Mouse (Mus musculus): Measurements from ENCODE around the gene Hoxb1. TPM values are rescaled to one million over a fixed set of nuclear protein-coding genes. Genes with fewer than 3 reads are reported as not detected.

Gene Hoxb1
- polyA plus RNA-seq (2015; fragmentation: Nextera tagmentation; extraction: Ambion mirVana) = 0.06 TPM in 1 of 2 replicates, not detected in the other

GRCm38 (mm10) chr11:96365441-96366091 is at the start of gene Hoxb1:
TSS of gene Hoxb1 (plus strand) at chr11:96365752.
- Histone ChIP-seq H3K4me1 (replicated peaks; ENCODE audit: control insufficient read depth, insufficient read depth) (0 out of 2 replicates have a peak, but pooled peaks cover 4% of the 10 kb centered on the region), H3K27me3 (ENCODE audit: control insufficient read depth, insufficient read depth, low read length) (peaks cover 5% of the 10 kb centered on the region; the same call in 1 of the 2 replicates), H3K4me3 (ENCODE audit: low read depth, low read length) (peak within 1 kb of the TSS; percentile 3; the same call in 1 of the 2 replicates), H3K27ac (replicated peaks) (no peak within 1 kb of the TSS), H3K4me2 (replicated peaks; ENCODE audit: low read depth) (peak within 1 kb of the TSS; percentile 29), H3K36me3 (ENCODE audit: control insufficient read depth, insufficient read depth, low read length) (no peaks in the 10 kb centered on the region), H3K9ac (ENCODE audit: low read length) (no peak within 1 kb of the TSS), H3K9me3 (ENCODE audit: control insufficient read depth, low read length) (no peaks in the 10 kb centered on the region)
- WGBS = 26% methylated on average over 25 of the region's 26 CpGs
- TF ChIP-seq EP300 (optimal IDR thresholded peaks at IDR 0.05) = no peak
- TF ChIP-seq CTCF (IDR thresholded peaks at IDR 0.05; ENCODE audit: low read depth) = no peak
- ATAC-seq (ENCODE audit: low FRiP score, low TSS enrichment) (no peak; the same call in 1 of the 2 replicates), DNase-seq (ENCODE audit: low spot score) (no peak)

DNA sequence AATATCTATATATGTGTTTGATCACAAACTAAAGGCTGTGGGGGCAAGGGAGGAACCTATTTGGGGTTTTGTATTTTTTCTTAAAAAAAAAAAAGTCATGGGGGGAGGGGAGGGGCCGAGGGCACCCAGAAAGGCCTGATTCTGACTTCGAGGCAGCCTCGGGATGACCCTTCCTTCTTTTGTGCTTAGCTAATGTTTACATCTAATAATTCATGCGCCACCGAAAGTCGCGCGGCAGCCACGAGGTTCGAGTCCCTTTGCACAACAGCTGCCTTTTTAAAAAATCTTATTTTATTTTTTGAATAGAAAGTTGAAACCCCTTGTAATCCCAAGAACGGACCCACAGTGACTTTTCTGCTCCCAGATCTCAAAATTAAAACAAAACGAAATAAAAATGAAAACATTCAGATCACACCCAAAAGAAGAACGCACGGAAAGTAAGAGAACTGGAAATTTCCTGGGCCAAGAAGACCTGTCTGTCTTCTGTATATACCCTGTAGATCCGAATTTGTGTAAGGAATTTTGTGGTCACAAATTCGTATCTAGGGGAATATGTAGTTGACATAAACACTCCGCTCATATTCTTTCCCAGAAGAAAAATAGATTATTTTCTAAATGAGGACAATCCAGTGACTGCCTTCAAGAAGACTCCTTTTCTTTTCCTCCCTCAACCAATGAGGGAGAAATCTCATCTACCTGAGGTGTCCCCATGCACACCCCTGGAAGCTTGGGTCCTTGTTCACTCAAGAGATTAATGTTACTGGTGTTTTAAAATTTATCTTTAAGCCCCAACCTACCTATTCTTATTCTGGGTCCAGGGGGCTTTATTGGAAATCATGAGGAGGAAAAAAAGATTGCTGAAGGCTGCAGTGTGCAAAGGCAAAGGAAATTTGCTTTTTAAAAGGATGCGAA is 48.6 kb upstream of the Hoxb1 start:
- H3K4me3 ChIP-seq (ENCODE audit: low read depth, low read length) = peak overlapping the region; percentile 61
- 17% methylated on average over 18 of the region's 18 CpGs for WGBS

GRCm38 (mm10) chr11:96317608-96318367 is 47.8 kb upstream of the Hoxb1 start, which contains the start of gene Hoxb4:
TSS of gene Hoxb4 (plus strand) at chr11:96318267.
- ATAC-seq (ENCODE audit: low FRiP score, low TSS enrichment) (0 out of 2 replicates have a peak, but pooled peaks have one; percentile 1), DNase-seq (ENCODE audit: low spot score) (no peak)
- Histone ChIP-seq H3K4me1 (replicated peaks; ENCODE audit: control insufficient read depth, insufficient read depth) (no peaks in the 10 kb centered on the region), H3K9me3 (ENCODE audit: control insufficient read depth, low read length) (no peaks in the 10 kb centered on the region), H3K9ac (ENCODE audit: low read length) (peak within 1 kb of the TSS; percentile 84), H3K27ac (replicated peaks) (peak within 1 kb of the TSS; percentile 97), H3K36me3 (ENCODE audit: control insufficient read depth, insufficient read depth, low read length) (no peaks in the 10 kb centered on the region), H3K4me2 (replicated peaks; ENCODE audit: low read depth) (peak within 1 kb of the TSS; percentile 73), H3K27me3 (ENCODE audit: control insufficient read depth, insufficient read depth, low read length) (peaks cover 4% of the 10 kb centered on the region; the same call in 1 of the 2 replicates), H3K4me3 (ENCODE audit: low read depth, low read length) (peak within 1 kb of the TSS; percentile 61)
- WGBS = 8% methylated on average over 28 of the region's 28 CpGs
- TF ChIP-seq EP300 (optimal IDR thresholded peaks at IDR 0.05) (no peak), CTCF (IDR thresholded peaks at IDR 0.05; ENCODE audit: low read depth) (no peak)

More for the DNA sequence above, 48.6 kb upstream of the Hoxb1 start:
- Histone ChIP-seq H3K9ac (ENCODE audit: low read length) (no peak overlapping the region; the same call in 1 of the 2 replicates), H3K27me3 (ENCODE audit: control insufficient read depth, insufficient read depth, low read length) (peaks cover 5% of the 10 kb centered on the region; the same call in 1 of the 2 replicates), H3K4me1 (replicated peaks; ENCODE audit: control insufficient read depth, insufficient read depth) (no peaks in the 10 kb centered on the region), H3K36me3 (ENCODE audit: control insufficient read depth, insufficient read depth, low read length) (no peaks in the 10 kb centered on the region), H3K27ac (replicated peaks) (peak overlapping the region; percentile 97; the same call in 1 of the 2 replicates), H3K9me3 (ENCODE audit: control insufficient read depth, low read length) (no peaks in the 10 kb centered on the region), H3K4me2 (replicated peaks; ENCODE audit: low read depth) (peak overlapping the region; percentile 73)
- no peak for DNase-seq (ENCODE audit: low spot score)
- no peak for ATAC-seq (ENCODE audit: low FRiP score, low TSS enrichment)
- TF ChIP-seq CTCF (IDR thresholded peaks at IDR 0.05; ENCODE audit: low read depth) = no peak
- no peak for TF ChIP-seq EP300 (optimal IDR thresholded peaks at IDR 0.05)

DNA sequence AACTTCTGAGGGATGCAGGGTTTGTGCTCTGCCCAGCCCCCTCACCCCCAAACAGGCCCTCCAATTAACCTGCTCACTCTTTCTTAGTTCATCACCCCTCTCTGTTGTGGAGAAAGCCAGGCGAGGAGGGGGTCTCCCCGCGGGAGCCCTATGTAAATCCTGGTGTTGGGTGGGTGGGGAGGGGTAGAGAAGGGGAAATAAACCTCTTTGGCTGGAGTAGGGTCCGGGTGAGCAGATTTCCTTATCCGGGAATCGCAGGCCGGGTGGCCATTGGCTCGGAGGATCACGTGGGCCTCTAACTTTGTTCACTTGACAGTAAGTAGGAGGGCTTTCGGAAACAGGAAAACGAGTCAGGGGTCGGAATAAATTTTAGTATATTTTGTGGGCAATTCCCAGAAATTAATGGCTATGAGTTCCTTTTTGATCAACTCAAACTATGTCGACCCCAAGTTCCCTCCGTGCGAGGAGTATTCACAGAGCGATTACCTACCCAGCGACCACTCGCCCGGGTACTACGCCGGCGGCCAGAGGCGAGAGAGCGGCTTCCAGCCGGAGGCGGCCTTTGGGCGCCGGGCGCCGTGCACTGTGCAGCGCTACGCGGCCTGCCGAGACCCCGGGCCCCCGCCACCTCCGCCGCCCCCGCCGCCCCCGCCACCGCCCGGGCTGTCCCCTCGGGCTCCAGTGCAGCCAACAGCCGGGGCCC is 47.0 kb upstream of the Hoxb1 start:
- WGBS = under 1% methylated on average over 31 of the region's 45 CpGs
- Histone ChIP-seq H3K27me3 (ENCODE audit: control insufficient read depth, insufficient read depth, low read length) (peaks cover 4% of the 10 kb centered on the region; the same call in 1 of the 2 replicates), H3K4me3 (ENCODE audit: low read depth, low read length) (peak overlapping the region; percentile 61), H3K27ac (replicated peaks) (peak overlapping the region; percentile 97), H3K9ac (ENCODE audit: low read length) (peak overlapping the region; percentile 84), H3K4me1 (replicated peaks; ENCODE audit: control insufficient read depth, insufficient read depth) (no peaks in the 10 kb centered on the region), H3K4me2 (replicated peaks; ENCODE audit: low read depth) (peak overlapping the region; percentile 73), H3K36me3 (ENCODE audit: control insufficient read depth, insufficient read depth, low read length) (no peaks in the 10 kb centered on the region), H3K9me3 (ENCODE audit: control insufficient read depth, low read length) (no peaks in the 10 kb centered on the region)
- DNase-seq (ENCODE audit: low spot score) (peak; percentile 67), ATAC-seq (ENCODE audit: low FRiP score, low TSS enrichment) (peak; percentile 76; the same call in 1 of the 2 replicates)
- no peak for TF ChIP-seq EP300 (optimal IDR thresholded peaks at IDR 0.05)
- no peak for TF ChIP-seq CTCF (IDR thresholded peaks at IDR 0.05; ENCODE audit: low read depth)
